Mouse (Mus musculus): ENCODE results near the gene Myf5.

Myf5 gene

GRCm38 (mm10) chr10:107485870-107486269 lies at the start of gene Myf5:
Gene Myf5 (minus strand): TSS chr10:107486134.
- DNase-seq (ENCODE audit: extremely low read depth, low read depth, low spot score): no peak

DNA sequence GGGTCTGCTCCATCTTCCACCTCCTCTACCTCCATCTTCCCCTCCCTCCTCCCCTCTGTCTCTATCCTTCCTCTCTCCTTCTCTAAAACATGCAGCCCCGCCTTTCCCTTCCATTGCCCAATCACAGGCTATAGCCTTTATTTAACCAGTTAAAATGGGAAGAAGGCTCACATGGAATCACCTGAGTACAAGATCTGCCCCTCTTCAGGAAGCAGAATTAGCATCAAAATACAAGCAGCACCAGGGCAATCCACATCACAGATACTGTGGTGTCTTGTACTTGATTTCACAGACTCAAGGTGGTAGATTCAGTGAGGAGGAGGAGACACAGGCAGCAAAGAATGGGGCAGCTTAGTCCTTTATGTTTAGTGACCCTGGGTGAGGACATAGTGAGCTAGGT lies 42.8 kb upstream of the Myf5 start:
- DNase-seq (ENCODE audit: extremely low read depth, low read depth, low spot score): no peak

- no peak for DNase-seq (ENCODE audit: extremely low read depth, low read depth, low spot score)
These were observed 33.3 kb upstream of the Myf5 start for GRCm38 (mm10) chr10:107519216-107519615.

DNA sequence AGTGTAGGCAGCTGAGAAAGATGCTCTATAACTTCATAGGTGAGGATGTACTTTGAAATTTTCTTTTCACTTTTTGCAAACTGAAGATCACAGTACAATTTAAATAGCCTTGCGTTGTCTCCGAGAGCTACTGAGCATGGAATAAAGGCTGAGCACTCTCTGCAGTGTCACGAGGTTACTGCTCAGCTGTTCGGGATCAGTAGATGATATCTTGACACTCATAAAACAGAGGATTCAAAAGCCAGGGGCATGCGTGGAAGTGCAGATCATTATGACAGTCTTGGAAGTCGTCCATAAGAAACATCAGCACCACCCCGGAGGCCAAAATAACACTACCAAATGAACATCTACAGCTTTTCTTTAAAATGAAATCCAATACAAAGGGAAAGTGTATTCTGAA lies 30.7 kb upstream of the Myf5 start:
- no peak for DNase-seq (ENCODE audit: extremely low read depth, low read depth, low spot score)

DNA sequence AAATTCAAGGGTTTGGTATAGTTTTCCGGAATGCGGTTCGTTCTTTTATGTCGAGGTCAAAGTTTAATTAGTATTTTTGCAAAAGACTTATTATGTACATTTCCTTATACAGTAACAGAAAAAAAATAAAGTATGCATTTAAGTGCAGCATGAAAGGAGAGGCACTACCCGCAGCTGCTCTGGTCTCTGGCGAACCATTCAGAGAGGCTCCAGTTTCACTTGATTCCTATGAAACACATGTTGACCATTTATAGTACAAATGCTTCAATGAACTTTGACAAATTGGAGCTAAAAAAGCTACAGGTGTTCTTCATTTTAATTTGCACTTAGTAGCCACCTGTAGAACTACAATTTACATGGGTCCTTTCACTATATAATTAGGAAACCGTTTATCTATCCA lies 28.8 kb upstream of the Myf5 start:
- no peak for DNase-seq (ENCODE audit: extremely low read depth, low read depth, low spot score)

- DNase-seq (ENCODE audit: extremely low read depth, low read depth, low spot score): no peak
These were observed 20.5 kb upstream of the Myf5 start for GRCm38 (mm10) chr10:107506397-107506796.

DNA sequence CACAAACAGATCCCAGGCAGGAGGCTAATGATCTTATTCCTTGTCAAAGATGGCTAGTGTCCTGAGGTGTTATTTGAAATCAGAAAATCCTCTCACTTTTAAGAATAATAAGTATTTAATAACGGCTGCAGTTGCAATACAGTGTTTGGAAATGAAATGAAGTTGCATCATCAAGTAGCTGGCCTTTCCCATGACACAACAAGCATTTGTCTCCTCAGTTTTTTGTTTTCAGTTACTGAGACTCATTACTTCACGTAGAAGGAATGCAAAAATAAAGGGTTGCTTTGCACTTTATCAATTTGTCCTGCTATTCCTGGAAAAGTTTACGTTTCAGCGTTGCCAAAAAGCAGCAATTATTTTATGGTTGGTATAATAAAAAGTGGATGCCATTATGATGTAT lies 17.5 kb upstream of the Myf5 start:
- DNase-seq (ENCODE audit: extremely low read depth, low read depth, low spot score): no peak

DNA sequence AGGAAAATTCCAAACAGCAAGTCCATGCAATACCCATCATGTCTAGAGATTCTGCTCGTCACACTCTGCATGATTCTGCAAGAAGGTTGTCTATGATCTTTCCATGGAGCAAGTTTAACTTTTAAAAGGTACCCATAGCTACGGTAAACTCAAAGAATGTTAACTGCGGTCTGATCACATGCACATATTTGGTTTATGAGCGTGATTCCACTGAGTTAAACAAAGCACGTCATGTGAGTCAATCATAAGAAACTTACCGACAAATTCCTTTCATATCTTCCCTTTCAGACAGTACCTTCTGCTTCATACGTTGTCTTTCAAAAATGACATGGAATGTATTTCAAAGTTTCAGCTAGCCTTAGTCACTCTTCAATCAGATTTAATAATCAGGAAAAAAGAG lies 16.3 kb upstream of the Myf5 start:
- DNase-seq (ENCODE audit: extremely low read depth, low read depth, low spot score): no peak

- no peak for DNase-seq (ENCODE audit: extremely low read depth, low read depth, low spot score)
These were observed 13.7 kb upstream of the Myf5 start for GRCm38 (mm10) chr10:107499656-107500055.

DNA sequence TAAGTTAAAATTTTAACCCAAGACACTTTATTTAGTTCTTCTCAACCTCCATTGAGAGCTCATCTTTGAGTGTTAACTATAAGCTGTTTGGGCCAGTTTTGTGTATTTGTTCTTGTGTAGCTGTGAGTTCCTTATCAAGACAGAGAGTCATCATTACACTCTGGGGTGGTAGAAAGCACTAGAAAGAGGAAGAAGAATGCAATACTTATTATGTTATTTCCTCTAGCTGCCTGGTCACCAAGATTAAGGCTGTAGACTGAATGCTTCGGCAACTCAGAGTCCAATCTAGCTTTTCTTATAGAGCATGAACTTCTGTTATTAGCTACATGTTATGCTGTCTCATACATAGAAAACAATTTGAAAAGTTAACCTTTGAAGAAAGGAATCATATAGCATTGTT lies 10.5 kb upstream of the Myf5 start:
- no peak for DNase-seq (ENCODE audit: extremely low read depth, low read depth, low spot score)

DNA sequence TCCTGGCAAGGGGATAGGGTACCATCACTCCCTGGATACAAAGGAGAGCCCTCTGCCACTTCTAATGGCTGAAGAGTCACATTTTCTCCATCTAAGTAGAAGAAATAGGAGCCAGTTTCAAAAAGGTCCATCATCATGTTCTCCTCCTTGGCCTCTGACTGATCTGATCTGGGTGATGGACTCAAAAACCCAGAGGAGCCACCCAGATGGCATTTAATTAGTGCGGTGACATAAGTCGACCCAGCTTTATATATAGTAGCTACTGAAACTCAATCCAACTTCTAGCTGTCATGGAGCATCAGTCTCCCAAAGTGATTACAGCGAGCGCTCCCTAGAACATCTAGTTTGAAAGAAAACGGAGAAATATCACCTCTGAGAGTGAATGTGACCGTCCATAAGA lies 8.6 kb upstream of the Myf5 start, which contains the start of gene Myf6:
Gene Myf6 (minus strand): TSS at position 170 of the 400 bp plus-strand sequence.
- no peak for DNase-seq (ENCODE audit: extremely low read depth, low read depth, low spot score)

DNA sequence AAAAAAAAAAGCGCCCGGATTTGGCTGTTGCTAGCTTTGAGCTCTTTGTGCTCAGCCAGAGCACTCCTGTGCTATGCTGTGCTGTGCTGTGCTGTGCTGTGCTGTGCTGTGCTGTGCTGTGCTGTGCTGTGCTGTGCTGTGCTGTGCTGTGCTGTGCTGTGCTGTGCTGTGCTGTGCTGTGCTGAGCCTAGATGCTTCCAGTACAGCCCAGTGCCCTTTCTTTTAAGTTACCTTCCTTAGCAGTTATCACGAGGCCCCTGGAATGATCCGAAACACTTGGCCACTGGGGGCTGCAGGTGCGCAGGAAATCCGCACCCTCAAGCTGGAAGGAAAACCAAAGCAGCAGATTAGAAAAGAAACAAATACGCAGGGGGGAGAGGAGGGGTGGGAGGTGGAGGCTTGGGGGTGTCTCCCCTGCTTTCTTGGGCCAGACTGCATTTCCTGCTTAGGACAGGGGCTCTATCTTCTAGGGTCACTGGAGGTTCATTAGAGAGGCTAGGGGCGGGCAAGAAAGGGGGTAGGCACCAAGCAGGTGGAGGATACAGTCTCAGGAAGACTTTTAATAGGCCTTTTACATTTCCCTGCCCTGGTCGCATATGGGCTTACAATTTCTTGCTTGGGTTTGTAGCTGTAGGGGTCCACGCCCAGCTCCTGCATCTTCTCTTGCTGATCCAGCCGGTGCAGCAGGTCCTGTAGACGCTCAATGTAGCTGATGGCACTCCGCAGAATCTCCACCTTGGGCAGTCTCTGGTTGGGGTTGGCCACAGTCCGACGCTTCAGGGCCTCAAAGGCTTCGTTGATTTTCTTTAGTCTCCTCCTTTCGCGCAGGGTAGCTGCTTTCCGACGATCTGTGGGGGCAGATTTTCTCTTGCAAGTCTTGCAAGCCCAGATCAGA lies 7.9 kb upstream of the Myf5 start:
- DNase-seq (ENCODE audit: extremely low read depth, low read depth, low spot score): no peak

DNA sequence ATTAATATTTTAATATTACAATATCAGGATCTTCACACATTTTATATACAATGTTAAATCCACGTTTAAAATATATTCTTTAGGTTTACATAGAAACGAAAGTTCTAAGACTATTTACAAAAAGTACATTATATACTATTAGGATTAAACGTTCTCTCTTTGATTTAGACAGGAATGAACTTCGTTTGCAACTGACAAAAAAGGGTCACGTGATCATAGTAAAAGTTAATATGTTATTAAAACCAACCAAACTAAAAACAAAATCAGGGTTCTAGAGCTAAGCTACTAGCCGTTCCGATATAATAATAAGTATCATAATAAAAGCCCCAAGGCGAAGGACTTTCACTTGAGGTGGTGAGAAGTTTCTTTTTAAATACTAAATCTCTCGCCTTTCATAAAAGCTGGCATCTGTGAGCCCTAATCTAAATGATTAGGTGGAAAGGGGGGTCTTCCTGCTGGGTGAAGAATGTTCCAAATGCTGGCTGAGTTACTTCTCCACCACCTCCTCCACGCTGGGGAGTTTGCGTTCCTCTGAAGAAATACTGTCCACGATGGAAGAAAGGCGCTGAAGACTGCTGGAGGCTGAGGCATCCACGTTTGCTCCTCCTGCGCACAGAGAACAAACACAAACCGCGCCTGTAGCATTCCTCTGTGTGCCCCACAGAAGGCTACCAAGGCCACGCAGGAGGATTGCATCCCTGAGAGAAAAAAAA lies 7.1 kb upstream of the Myf5 start:
- no peak for DNase-seq (ENCODE audit: extremely low read depth, low read depth, low spot score)

GRCm38 (mm10) chr10:107488654-107489315 lies 2.9 kb upstream of the Myf5 start:
- DNase-seq (ENCODE audit: extremely low read depth, low read depth, low spot score): no peak

DNA sequence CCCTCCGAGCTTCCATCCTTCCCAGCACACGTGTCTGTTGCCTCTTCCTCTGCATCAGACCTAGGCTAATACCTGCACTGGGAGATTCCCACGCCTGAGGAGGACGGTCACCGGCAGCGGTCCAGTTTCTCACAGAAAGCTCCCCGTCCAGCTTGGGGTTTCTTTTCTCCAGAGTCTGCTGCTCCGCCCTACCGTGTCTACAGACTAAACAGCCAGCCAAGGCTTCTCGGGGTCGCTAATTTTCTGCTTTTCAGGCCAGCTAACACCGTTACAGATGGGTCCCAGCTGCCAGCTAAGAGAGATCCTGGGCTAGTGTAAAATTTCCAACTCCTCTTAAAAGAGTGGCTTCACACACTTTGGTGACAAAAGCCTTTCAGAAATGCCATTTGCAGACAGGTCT lies 836 bp upstream of the Myf5 start:
- DNase-seq (ENCODE audit: extremely low read depth, low read depth, low spot score): no peak

- no peak for DNase-seq (ENCODE audit: extremely low read depth, low read depth, low spot score)
These were observed 1.9 kb downstream of the Myf5 start for GRCm38 (mm10) chr10:107484050-107484449.

DNA sequence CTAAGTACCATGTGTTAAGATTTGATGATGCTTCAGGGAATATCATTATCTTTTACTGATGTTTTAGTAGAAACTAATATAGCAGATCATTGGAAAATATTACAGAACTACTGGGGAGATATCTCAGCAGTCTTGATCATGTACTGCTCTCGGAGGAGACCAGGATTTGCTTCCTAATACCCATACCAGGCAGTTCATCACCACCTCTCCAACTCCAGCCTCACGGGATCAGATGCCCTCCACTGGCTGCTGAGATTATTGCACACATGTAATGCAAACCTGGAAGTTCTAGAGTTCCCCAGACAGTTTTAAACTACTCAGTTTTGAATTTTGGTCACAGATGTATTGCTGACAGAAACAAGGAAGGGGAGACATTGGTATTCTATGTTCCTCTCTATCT lies 12.4 kb downstream of the Myf5 start:
- DNase-seq (ENCODE audit: extremely low read depth, low read depth, low spot score): no peak

GRCm38 (mm10) chr10:107471712-107472111 lies 14.2 kb downstream of the Myf5 start:
- no peak for DNase-seq (ENCODE audit: extremely low read depth, low read depth, low spot score)

GRCm38 (mm10) chr10:107467819-107468218 lies 18.1 kb downstream of the Myf5 start:
- DNase-seq (ENCODE audit: extremely low read depth, low read depth, low spot score): no peak

- DNase-seq (ENCODE audit: extremely low read depth, low read depth, low spot score): no peak
These were observed 36.2 kb downstream of the Myf5 start for GRCm38 (mm10) chr10:107449496-107450330.

GRCm38 (mm10) chr10:107442781-107443180 lies 43.2 kb downstream of the Myf5 start:
- DNase-seq (ENCODE audit: extremely low read depth, low read depth, low spot score): no peak

Measured in fat pad, adult 2 months (tissue).